Mouse (Mus musculus) gastrocnemius, adult 18-20 months (tissue): ENCODE results near the gene Fkbp8. TPM values are rescaled to one million over a fixed set of nuclear protein-coding genes. Genes with fewer than 3 reads are reported as not detected.

ENCODE experiments used
- DNase-seq: peaks from one replicate; pipeline ENCODE4 v3.0.0; 2021; ENCODE audit warnings: low spot score
- total RNA-seq, 2 experiments: library from RNA; stranded (reverse); gene quantifications; 2 replicates each; pipeline ENCODE4 v1.2.3; 2021

The Fkbp8 gene
- total RNA-seq, 2 experiments from 2014 or later = 103 to 105 TPM

DNA sequence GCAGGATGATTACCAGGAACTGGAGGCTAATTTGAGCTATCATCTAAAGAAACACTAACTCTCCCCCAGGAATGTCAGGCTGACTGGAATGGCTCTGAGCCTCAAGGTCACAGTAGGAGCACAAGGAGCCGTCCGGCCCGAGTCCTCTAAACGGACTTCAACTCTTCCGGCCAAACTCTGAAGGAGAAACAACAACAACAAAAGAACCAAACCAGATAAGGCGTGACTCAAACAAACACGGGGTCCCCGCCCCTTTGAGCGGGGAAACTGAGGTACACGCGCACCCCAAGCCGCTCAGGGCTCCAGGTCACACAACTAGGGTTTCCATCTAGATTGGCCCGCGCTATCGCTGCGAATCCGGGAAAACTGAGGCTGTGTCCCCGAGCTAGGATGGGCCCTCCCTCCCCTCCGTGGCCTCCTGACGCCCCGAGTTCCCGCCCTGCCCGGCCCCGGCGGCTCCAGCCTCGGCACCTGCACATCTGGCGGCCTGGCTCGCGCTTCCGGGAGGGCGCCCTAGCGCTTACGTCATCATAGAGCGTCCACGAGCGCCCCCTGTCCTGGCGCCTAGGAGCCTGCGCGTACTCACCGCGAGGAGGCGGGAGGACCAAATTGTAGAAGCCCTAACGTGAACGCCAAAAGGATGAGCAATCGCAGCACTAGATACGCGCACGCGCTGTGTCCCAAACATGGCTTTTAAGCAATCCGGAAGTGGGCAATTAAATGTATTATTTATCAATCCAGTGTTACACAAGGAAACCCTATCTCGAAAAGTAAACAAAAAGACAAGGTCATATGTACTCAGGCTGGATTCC is 4.7 kb upstream of the Fkbp8 start:
- DNase-seq = peak; percentile 96

DNA sequence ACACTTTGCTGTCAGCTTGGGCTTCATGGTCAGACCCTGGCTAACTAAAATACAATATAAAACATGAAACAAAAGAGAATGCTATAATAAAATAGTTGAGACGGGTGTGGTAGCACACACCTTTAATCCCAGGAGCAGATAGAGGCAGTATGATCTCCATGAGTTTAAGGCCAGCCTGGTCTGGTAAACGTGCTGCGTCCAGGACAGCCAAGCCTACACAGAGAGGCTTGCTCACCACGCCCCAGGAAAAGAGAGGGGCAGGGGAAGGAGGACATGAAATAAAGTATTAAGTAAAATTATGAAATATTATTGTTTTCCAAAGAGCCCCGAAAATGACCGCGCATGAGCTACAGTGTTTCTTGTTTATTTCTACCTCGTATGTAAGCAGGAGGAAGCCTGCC is 413 bp upstream of the Fkbp8 start:
- no peak for DNase-seq

- no peak for DNase-seq
Measured at GRCm38 (mm10) chr8:70528182-70528797, 766 bp downstream of the Fkbp8 start.

DNA sequence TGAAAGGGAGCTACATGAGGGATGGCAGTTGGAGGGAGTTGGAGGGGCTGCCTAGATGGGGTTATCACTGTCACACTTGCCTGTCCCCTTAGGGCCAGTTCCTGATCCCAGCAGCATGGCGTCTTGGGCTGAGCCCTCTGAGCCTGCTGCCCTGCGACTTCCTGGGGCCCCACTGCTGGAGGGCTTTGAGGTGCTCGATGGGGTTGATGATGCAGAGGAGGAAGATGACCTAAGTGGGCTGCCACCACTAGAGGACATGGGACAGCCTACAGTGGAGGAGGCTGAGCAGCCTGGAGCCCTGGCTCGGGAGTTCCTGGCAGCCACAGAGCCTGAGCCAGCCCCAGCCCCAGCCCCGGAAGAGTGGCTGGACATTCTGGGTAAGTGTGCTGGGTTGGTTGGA is 1.8 kb downstream of the Fkbp8 start:
- no peak for DNase-seq

DNA sequence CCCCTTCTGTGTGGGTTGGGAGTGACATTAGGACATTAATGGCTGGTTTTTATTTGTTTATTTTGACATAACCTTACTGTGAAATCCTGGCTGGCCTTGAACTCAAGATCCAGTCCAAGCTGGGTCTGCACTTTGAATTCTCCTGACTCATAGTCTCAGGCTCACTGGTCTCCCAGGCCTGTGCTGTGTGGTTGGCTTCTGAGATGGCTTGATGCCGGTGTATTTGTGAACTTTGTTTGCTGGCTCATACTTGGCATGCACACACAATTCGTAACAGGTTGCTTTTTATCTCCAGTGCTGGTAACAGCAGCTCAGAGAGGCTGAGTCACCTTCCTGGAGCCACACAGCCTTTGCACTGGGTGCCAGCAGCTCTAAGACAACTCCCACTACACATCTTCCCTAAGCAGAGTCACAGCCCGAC is 2.2 kb downstream of the Fkbp8 start:
- no peak for DNase-seq

DNA sequence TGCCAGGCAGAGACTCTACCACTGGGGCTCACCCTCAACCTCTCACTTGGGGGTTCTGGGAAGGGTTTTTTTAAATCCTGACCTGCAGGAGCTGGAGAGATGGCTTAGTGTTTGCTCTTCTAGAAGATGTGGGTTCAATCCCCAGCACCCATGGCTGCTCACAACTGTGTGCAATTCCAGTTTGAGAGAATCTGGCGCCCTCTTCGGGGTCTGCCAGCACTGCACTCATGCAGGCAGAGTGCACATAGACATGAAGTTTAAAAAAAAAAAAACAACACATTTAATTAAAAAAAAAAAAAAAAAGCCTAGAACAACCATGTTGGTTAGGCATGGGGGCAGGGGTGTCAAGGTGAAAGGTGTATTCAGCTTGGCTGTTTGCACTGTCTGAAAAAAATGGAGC is 2.8 kb downstream of the Fkbp8 start:
- no peak for DNase-seq

GRCm38 (mm10) chr8:70534281-70534680 is 6.8 kb downstream of the Fkbp8 start:
- DNase-seq = no peak

- DNase-seq = no peak
Measured at GRCm38 (mm10) chr8:70535221-70535620, 7.7 kb downstream of the Fkbp8 start.

GRCm38 (mm10) chr8:70535701-70536100 is 8.2 kb downstream of the Fkbp8 start:
- no peak for DNase-seq

- peak; percentile 68 for DNase-seq
Measured at GRCm38 (mm10) chr8:70538024-70538579, 10.6 kb downstream of the Fkbp8 start.

DNA sequence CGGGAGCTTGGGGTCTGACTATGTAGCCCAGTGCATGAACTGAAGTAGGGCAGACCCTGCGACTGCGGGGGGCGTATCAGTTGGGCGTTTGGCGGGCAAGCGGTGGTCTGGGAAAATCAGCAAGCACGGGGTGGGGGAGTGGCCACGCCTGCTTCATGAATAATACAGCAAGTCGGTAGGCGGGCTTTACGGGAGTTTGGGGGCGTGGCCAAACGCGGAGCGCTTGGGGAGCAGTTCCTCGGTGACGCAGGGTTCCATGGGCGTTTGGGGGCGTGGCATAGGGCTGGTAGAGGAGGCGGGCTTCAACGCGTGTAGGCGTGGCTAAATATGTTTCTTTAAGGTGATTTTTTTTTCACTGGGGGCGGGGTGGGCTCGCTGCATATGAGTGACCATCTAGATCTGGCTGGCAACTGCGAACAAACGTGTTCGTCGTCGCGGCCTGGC is 11.1 kb downstream of the Fkbp8 start:
- DNase-seq = peak; percentile 100

DNA sequence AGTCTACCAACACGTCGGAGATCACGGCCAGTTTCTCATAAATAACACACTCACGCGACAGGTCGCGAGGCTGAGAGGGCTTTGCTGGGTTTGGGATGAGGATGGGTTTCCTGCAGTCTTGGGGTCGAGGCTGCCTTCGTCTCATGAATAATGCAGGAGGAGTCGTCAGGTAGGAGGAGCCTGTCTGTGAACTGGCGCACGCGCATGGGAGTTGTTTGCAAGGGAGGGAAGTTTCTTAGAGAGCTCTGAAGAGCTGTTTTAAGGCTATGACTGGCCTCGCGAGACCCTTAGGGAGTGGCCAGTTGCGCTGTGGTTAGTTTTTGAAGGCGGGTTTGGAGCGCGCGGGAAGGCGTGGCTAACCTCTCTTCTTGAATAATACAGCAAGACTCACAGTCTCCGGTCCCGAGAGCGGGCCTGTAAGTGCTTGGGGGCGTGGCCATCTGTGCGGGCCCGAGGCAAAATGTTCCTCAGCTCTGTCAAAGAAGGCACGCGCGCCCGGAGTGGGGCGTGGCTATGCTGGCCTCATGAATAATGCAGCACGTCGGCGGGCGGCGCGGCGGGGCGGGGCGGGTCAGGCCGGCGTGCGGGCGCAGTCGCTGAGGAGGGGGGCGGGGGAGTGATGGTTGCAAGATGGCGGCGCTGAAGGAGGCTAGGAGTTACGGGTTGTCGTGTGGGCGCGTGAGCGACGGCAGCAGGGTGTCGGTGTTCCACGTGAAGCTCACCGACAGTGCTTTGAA is 11.7 kb downstream of the Fkbp8 start, which contains the start of gene Ell:
Ell (plus strand) TSS at position 381 of the 737 bp plus-strand sequence.
- DNase-seq = peak; percentile 99

- no peak for DNase-seq
Measured at GRCm38 (mm10) chr8:70540013-70540506, 12.5 kb downstream of the Fkbp8 start.

GRCm38 (mm10) chr8:70540507-70541071 is 13.1 kb downstream of the Fkbp8 start:
- DNase-seq = peak; percentile 43

- DNase-seq = peak; percentile 30
Measured at GRCm38 (mm10) chr8:70541081-70541480, 13.6 kb downstream of the Fkbp8 start.

- peak; percentile 49 for DNase-seq
Measured at GRCm38 (mm10) chr8:70544200-70544687, 16.7 kb downstream of the Fkbp8 start.

- DNase-seq = no peak
Measured at GRCm38 (mm10) chr8:70546412-70546811, 18.9 kb downstream of the Fkbp8 start.

- DNase-seq = no peak
Measured at GRCm38 (mm10) chr8:70547762-70548161, 20.2 kb downstream of the Fkbp8 start.

DNA sequence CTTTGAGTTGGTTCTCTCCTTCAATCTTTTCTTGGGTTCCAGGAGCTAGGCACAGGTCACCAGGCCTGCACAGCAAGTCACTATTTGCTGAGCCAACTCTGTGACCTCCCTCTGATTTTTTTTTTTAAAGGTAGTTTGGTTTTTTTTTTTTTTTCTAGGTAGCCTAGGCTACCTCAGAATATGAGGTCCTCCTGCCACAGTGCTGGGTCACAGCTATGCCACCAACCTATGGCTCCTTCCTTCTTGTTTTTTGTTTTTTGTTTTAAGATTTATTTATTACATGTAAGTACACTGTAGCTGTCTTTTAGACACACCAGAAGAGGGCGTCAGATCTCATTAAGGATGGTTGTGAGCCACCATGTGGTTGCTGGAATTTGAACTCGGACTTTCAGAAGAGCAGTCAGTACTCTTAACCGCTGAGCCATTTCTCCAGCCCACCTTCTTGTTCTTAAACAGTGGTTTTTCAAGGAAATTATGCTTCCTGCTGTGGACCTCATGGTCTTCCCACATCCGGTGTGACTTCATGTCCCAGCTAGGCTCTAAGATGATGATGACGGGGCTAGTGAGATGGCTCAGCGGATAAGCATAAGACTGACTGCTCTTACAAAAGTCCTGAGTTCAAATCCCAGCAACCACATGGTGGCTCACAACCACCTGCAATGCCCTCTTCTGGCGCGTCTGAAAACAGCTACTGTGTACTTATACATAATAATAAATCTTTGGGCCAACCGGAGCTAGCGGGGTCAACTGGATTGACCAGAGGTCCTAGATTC is 22.1 kb downstream of the Fkbp8 start:
- no peak for DNase-seq

GRCm38 (mm10) chr8:70551558-70552161 is 24.1 kb downstream of the Fkbp8 start:
- DNase-seq = peak; percentile 68
